In the genomic region with DNA sequence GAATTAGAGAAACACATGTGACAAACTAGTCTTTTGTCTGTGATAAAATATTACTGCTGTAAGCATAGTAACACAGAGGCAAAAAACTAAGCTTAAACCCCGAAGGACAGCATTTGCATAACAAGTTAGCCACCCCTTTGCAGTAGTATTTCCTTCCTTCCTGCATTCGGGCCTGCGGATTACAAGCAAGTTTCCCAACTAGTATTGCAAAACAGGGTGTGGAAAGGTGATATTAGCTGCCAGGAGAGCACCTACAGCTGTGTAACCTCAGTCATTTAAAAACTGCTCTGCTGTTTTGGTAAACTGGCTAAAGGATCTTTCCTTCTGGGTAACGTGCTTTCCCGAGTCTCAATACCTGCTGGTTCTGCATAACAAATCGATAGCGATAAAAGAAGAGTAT, we compare ENCODE assay signal across 18 mouse cellular contexts. TPM values are rescaled to one million over a fixed set of nuclear protein-coding genes. Genes with fewer than 3 reads are reported as not detected.
DNase-seq lines count a peak whose midpoint lies in the region; ATAC-seq and TF ChIP-seq lines count a peak whose summit lies in the region.
"Had no signal": no experiment of that assay in that cellular context is flagged by ENCODE, and none has a peak within 500 bp of the region (broad histone marks: within the 10 kb centered on the region; RNA-seq: fewer than 3 reads in every experiment).

No protein-coding gene starts in this region.

- ATAC-seq in lung, embryonic 14.5 days (ENCODE audit: insufficient read depth) = no peak
- no peak for ATAC-seq in stomach, embryonic 16.5 days (ENCODE audit: insufficient read depth, low FRiP score)
- no peak for ATAC-seq in midbrain, postnatal 0 days (ENCODE audit: low FRiP score)
- no peak for ATAC-seq in hindbrain, postnatal 0 days

- 35% methylated on average over 7 of the region's 7 CpGs for WGBS in lung, adult 2 months
- 72% methylated on average over 7 of the region's 7 CpGs for WGBS in lung, embryonic 14.5 days
- 67% methylated on average over 7 of the region's 7 CpGs for WGBS in stomach, embryonic 16.5 days
- 63% methylated on average over 7 of the region's 7 CpGs for WGBS in midbrain, postnatal 0 days
- WGBS in hindbrain, postnatal 0 days = 68% methylated on average over 7 of the region's 7 CpGs

- no peak overlapping the region for H3K4me3 ChIP-seq in lung, adult 2 months (replicated peaks; ENCODE audit: extremely low read depth, low read depth, low read length)
- no peak overlapping the region for H3K4me3 ChIP-seq in lung, embryonic 14.5 days (ENCODE audit: low read depth, low read length)
- H3K4me3 ChIP-seq in stomach, embryonic 16.5 days (replicated peaks; ENCODE audit: low read length) = no peak overlapping the region
- no peak overlapping the region for H3K4me3 ChIP-seq in midbrain, postnatal 0 days (ENCODE audit: low read depth, low read length)
- no peak overlapping the region for H3K4me3 ChIP-seq in hindbrain, postnatal 0 days (ENCODE audit: low read length)
- H3K4me3 ChIP-seq: forebrain, embryonic 12.5 days; hindbrain, embryonic 15.5 days; left cerebral cortex, adult 2 months; myocyte had no signal

- no peak overlapping the region for H3K9ac ChIP-seq in lung, embryonic 14.5 days
- no peak overlapping the region for H3K9ac ChIP-seq in stomach, embryonic 16.5 days (ENCODE audit: low read length)
- no peak overlapping the region for H3K9ac ChIP-seq in midbrain, postnatal 0 days (replicated peaks; ENCODE audit: low read length, poor library complexity, severe bottlenecking)
- H3K9ac ChIP-seq in hindbrain, postnatal 0 days (replicated peaks; ENCODE audit: low read length) = no peak overlapping the region
- H3K9ac ChIP-seq: forebrain, embryonic 12.5 days; hindbrain, embryonic 15.5 days had no signal

- H3K4me1 ChIP-seq in lung, adult 2 months (ENCODE audit: control insufficient read depth, insufficient read depth, low read length) = peaks cover 29% of the 10 kb centered on the region
- H3K4me1 ChIP-seq in lung, embryonic 14.5 days (ENCODE audit: insufficient read depth) = peaks cover 5% of the 10 kb centered on the region; the same call in 1 of the 2 replicates
- H3K4me1 ChIP-seq in stomach, embryonic 16.5 days (ENCODE audit: control insufficient read depth, insufficient read depth, low read length) = peaks cover 26% of the 10 kb centered on the region
- peaks cover 9% of the 10 kb centered on the region; the same call in 1 of the 2 replicates for H3K4me1 ChIP-seq in midbrain, postnatal 0 days (ENCODE audit: insufficient read depth, low read length)
- H3K4me1 ChIP-seq in hindbrain, postnatal 0 days (ENCODE audit: insufficient read depth, low read length) = no peaks in the 10 kb centered on the region; the same call in 1 of the 2 replicates

- DNase-seq in heart, adult 11 months = peak; percentile 89
- no peak for DNase-seq in heart, postnatal 4 days
- peak; percentile 60 to 72 for DNase-seq in lung, adult 18-20 months
- no peak for DNase-seq in lung, adult 2 months
- DNase-seq in lung, embryonic 14.5 days = no peak
- DNase-seq in midbrain, postnatal 0 days (ENCODE audit: low spot score) = no peak
- no peak for DNase-seq in hindbrain, postnatal 0 days (ENCODE audit: low spot score)
- DNase-seq: gastrocnemius, postnatal 14 days; kidney, postnatal 14 days; spleen, adult 18-20 months; thymus, postnatal 25 days had no signal

- H3K36me3 ChIP-seq in lung, embryonic 14.5 days (ENCODE audit: insufficient read depth) = no peaks in the 10 kb centered on the region
- H3K36me3 ChIP-seq in stomach, embryonic 16.5 days (ENCODE audit: control insufficient read depth, insufficient read depth, low read length) = no peaks in the 10 kb centered on the region
- no peaks in the 10 kb centered on the region for H3K36me3 ChIP-seq in midbrain, postnatal 0 days (ENCODE audit: insufficient read depth, low read length)
- H3K36me3 ChIP-seq in hindbrain, postnatal 0 days (ENCODE audit: insufficient read depth, low read length) = no peaks in the 10 kb centered on the region
- H3K36me3 ChIP-seq: forebrain, embryonic 12.5 days; hindbrain, embryonic 15.5 days had no signal

- 0 out of 2 replicates have a peak overlapping the region, but pooled peaks have one; percentile 4 for H3K27ac ChIP-seq in lung, embryonic 14.5 days (ENCODE audit: low read depth)
- peak overlapping the region; percentile 56; the same call in 1 of the 2 replicates for H3K27ac ChIP-seq in stomach, embryonic 16.5 days (ENCODE audit: low read length)
- no peak overlapping the region for H3K27ac ChIP-seq in midbrain, postnatal 0 days (ENCODE audit: low read depth, low read length)
- no peak overlapping the region for H3K27ac ChIP-seq in hindbrain, postnatal 0 days
- H3K27ac ChIP-seq: forebrain, embryonic 12.5 days; hindbrain, embryonic 15.5 days; left cerebral cortex, adult 2 months; macrophage had no signal

- no peak for TF ChIP-seq POLR2A in lung, adult 2 months (IDR thresholded peaks at IDR 0.05; ENCODE audit: borderline replicate concordance, extremely low read depth, low read depth, low read length)

- H3K27me3 ChIP-seq in lung, embryonic 14.5 days (ENCODE audit: insufficient read depth, low read length) = no peaks in the 10 kb centered on the region
- H3K27me3 ChIP-seq in stomach, embryonic 16.5 days (ENCODE audit: control insufficient read depth, insufficient read depth, low read length) = no peaks in the 10 kb centered on the region
- no peaks in the 10 kb centered on the region for H3K27me3 ChIP-seq in midbrain, postnatal 0 days (ENCODE audit: insufficient read depth, low read length)
- no peaks in the 10 kb centered on the region for H3K27me3 ChIP-seq in hindbrain, postnatal 0 days (ENCODE audit: insufficient read depth, low read length)
- H3K27me3 ChIP-seq: forebrain, embryonic 12.5 days; hindbrain, embryonic 15.5 days had no signal

- H3K9me3 ChIP-seq in lung, embryonic 14.5 days (ENCODE audit: low read depth, low read length) = no peaks in the 10 kb centered on the region
- H3K9me3 ChIP-seq in stomach, embryonic 16.5 days (replicated peaks; ENCODE audit: control insufficient read depth, low read length) = no peaks in the 10 kb centered on the region
- H3K9me3 ChIP-seq in midbrain, postnatal 0 days (ENCODE audit: low read length) = no peaks in the 10 kb centered on the region
- no peaks in the 10 kb centered on the region for H3K9me3 ChIP-seq in hindbrain, postnatal 0 days (ENCODE audit: low read length)
- H3K9me3 ChIP-seq: forebrain, embryonic 12.5 days; hindbrain, embryonic 15.5 days had no signal

- 0 out of 2 replicates have a peak overlapping the region, but pooled peaks have one; percentile 21 for H3K4me2 ChIP-seq in lung, embryonic 14.5 days
- H3K4me2 ChIP-seq in stomach, embryonic 16.5 days (ENCODE audit: low read depth, low read length) = no peak overlapping the region
- no peak overlapping the region for H3K4me2 ChIP-seq in midbrain, postnatal 0 days (ENCODE audit: low read depth, low read length, poor library complexity, severe bottlenecking)
- no peak overlapping the region for H3K4me2 ChIP-seq in hindbrain, postnatal 0 days (ENCODE audit: low read depth, low read length)
- H3K4me2 ChIP-seq: forebrain, embryonic 12.5 days; hindbrain, embryonic 15.5 days had no signal

- TF ChIP-seq CTCF in lung, adult 2 months (IDR thresholded peaks at IDR 0.05; ENCODE audit: insufficient read depth, low read length) = no peak
- no peak for TF ChIP-seq CTCF in lung, embryonic 14.5 days (IDR thresholded peaks at IDR 0.05; ENCODE audit: low read depth)
- no peak for TF ChIP-seq CTCF in midbrain, postnatal 0 days (IDR thresholded peaks at IDR 0.05)
- TF ChIP-seq CTCF in hindbrain, postnatal 0 days (IDR thresholded peaks at IDR 0.05; ENCODE audit: low read depth) = no peak

RNA-seq across cellular contexts. Expression of a gene that starts 4.1 kb away (rescaled TPM):
- total RNA-seq in heart, postnatal 4 days (2021) = 10 to 100 TPM; 96.7 to 98.2 TPM
- 105 and 143 TPM in 2 replicates for polyA plus RNA-seq in lung, adult 2 months (2012; rRNA removed)
- 16.8 and 17.2 TPM in 2 replicates for polyA plus RNA-seq in lung, embryonic 14.5 days (2014; fragmentation: Nextera tagmentation; extraction: Ambion mirVana)
- 10.9 and 11.3 TPM in 2 replicates for polyA plus RNA-seq in stomach, embryonic 16.5 days (2015; fragmentation: Nextera tagmentation; extraction: Ambion mirVana)
- 59.8 and 77.2 TPM in 2 replicates for total RNA-seq in midbrain, postnatal 0 days (2014; rRNA removed)
- 7.2 and 7.7 TPM in 2 replicates for polyA plus RNA-seq in midbrain, postnatal 0 days (2015; fragmentation: Nextera tagmentation; extraction: Ambion mirVana)
- total RNA-seq in hindbrain, postnatal 0 days (2014; rRNA removed) = 52.6 and 59.3 TPM in 2 replicates
- 8.1 and 8.4 TPM in 2 replicates for polyA plus RNA-seq in hindbrain, postnatal 0 days (2015; fragmentation: Nextera tagmentation; extraction: Ambion mirVana)

RNA-seq across cellular contexts. Expression of a gene that starts 22.0 kb away (rescaled TPM):
- total RNA-seq in heart, postnatal 4 days (2021) = 10 to 100 TPM; 13.6 to 14.2 TPM
- 13.5 and 14.0 TPM in 2 replicates for polyA plus RNA-seq in lung, adult 2 months (2012; rRNA removed)
- polyA plus RNA-seq in lung, embryonic 14.5 days (2014; fragmentation: Nextera tagmentation; extraction: Ambion mirVana) = 36.5 and 41.1 TPM in 2 replicates
- polyA plus RNA-seq in stomach, embryonic 16.5 days (2015; fragmentation: Nextera tagmentation; extraction: Ambion mirVana) = 17.6 and 20.0 TPM in 2 replicates
- 4.3 and 6.9 TPM in 2 replicates for total RNA-seq in midbrain, postnatal 0 days (2014; rRNA removed)
- 16.2 and 17.5 TPM in 2 replicates for polyA plus RNA-seq in midbrain, postnatal 0 days (2015; fragmentation: Nextera tagmentation; extraction: Ambion mirVana)
- 3.0 and 7.9 TPM in 2 replicates for total RNA-seq in hindbrain, postnatal 0 days (2014; rRNA removed)
- 15.4 and 19.1 TPM in 2 replicates for polyA plus RNA-seq in hindbrain, postnatal 0 days (2015; fragmentation: Nextera tagmentation; extraction: Ambion mirVana)

RNA-seq across cellular contexts. Expression of a gene that starts 22.1 kb away (rescaled TPM):
- 1 to 10 TPM; 8.6 to 9.1 TPM for total RNA-seq in heart, postnatal 4 days (2021)
- polyA plus RNA-seq in lung, adult 2 months (2012; rRNA removed) = 8.2 and 12.1 TPM in 2 replicates
- 19.1 and 21.9 TPM in 2 replicates for polyA plus RNA-seq in lung, embryonic 14.5 days (2014; fragmentation: Nextera tagmentation; extraction: Ambion mirVana)
- polyA plus RNA-seq in stomach, embryonic 16.5 days (2015; fragmentation: Nextera tagmentation; extraction: Ambion mirVana) = 20.1 and 22.0 TPM in 2 replicates
- total RNA-seq in midbrain, postnatal 0 days (2014; rRNA removed) = 27.9 and 28.2 TPM in 2 replicates
- polyA plus RNA-seq in midbrain, postnatal 0 days (2015; fragmentation: Nextera tagmentation; extraction: Ambion mirVana) = 16.2 and 18.2 TPM in 2 replicates
- total RNA-seq in hindbrain, postnatal 0 days (2014; rRNA removed) = 16.1 and 25.8 TPM in 2 replicates
- 16.4 and 20.1 TPM in 2 replicates for polyA plus RNA-seq in hindbrain, postnatal 0 days (2015; fragmentation: Nextera tagmentation; extraction: Ambion mirVana)

RNA-seq across cellular contexts. Expression of a gene that starts 22.1 kb away (rescaled TPM):
- total RNA-seq in heart, postnatal 4 days (2021) = under 1 TPM in 1 of 2 experiments, not detected in 1; 0.27 TPM
- 0.14 TPM in 1 of 2 replicates, not detected in the other for polyA plus RNA-seq in lung, adult 2 months (2012; rRNA removed)
- polyA plus RNA-seq in lung, embryonic 14.5 days (2014; fragmentation: Nextera tagmentation; extraction: Ambion mirVana) = 0.21 TPM in 1 of 2 replicates, not detected in the other
- 1.1 TPM in 1 of 2 replicates, not detected in the other for polyA plus RNA-seq in stomach, embryonic 16.5 days (2015; fragmentation: Nextera tagmentation; extraction: Ambion mirVana)
- 0.47 and 3.2 TPM in 2 replicates for total RNA-seq in midbrain, postnatal 0 days (2014; rRNA removed)
- 0.09 and 0.35 TPM in 2 replicates for polyA plus RNA-seq in midbrain, postnatal 0 days (2015; fragmentation: Nextera tagmentation; extraction: Ambion mirVana)
- 1.1 and 1.9 TPM in 2 replicates for total RNA-seq in hindbrain, postnatal 0 days (2014; rRNA removed)
- polyA plus RNA-seq in hindbrain, postnatal 0 days (2015; fragmentation: Nextera tagmentation; extraction: Ambion mirVana) = 0.24 TPM in 1 of 2 replicates, not detected in the other
- total RNA-seq: adrenal gland, postnatal 4 days had no signal
- polyA plus RNA-seq: forebrain, embryonic 12.5 days; macrophage had no signal

RNA-seq across cellular contexts. Expression of a gene that starts 45.2 kb away (rescaled TPM):
- total RNA-seq in heart, postnatal 4 days (2021) = not detected
- polyA plus RNA-seq in lung, adult 2 months (2012; rRNA removed) = not detected in 2 replicates
- polyA plus RNA-seq in lung, embryonic 14.5 days (2014; fragmentation: Nextera tagmentation; extraction: Ambion mirVana) = not detected in 2 replicates
- 0.70 and 1.3 TPM in 2 replicates for polyA plus RNA-seq in stomach, embryonic 16.5 days (2015; fragmentation: Nextera tagmentation; extraction: Ambion mirVana)
- 2.5 TPM in 1 of 2 replicates, not detected in the other for total RNA-seq in midbrain, postnatal 0 days (2014; rRNA removed)
- 0.17 TPM in 1 of 2 replicates, not detected in the other for polyA plus RNA-seq in midbrain, postnatal 0 days (2015; fragmentation: Nextera tagmentation; extraction: Ambion mirVana)
- not detected in 2 replicates for total RNA-seq in hindbrain, postnatal 0 days (2014; rRNA removed)
- 0.20 and 0.67 TPM in 2 replicates for polyA plus RNA-seq in hindbrain, postnatal 0 days (2015; fragmentation: Nextera tagmentation; extraction: Ambion mirVana)
- polyA plus RNA-seq: macrophage had no signal

Comparison
In these comparisons a context has a peak if more than half of its experiments do, and no peak if none do; other contexts are left out.
1. DNase-seq: peak in heart, adult 11 months (single experiment) and lung, adult 18-20 months (2 of 2); none in heart, postnatal 4 days (single experiment), lung, adult 2 months (single experiment), lung, embryonic 14.5 days (single experiment), midbrain, postnatal 0 days (single experiment) and hindbrain, postnatal 0 days (single experiment).
2. H3K27ac ChIP-seq: peak in lung, embryonic 14.5 days (single experiment) and stomach, embryonic 16.5 days (single experiment); none in midbrain, postnatal 0 days (single experiment) and hindbrain, postnatal 0 days (single experiment).